Mouse (Mus musculus) mouse embryonic stem cell (cell line): ENCODE results near the gene Slc5a7.

Source experiments
- in situ Hi-C, 2 experiments: fragments of 300-500 bp; cut with MboI; formaldehyde crosslinking; loops; 1 replicate in 1 of 2; 3 replicates in 1 of 2; pipeline ENCODE4 v1.14.3; 2019 to 2020; ENCODE audit warnings: low sequenced_read_pairs in 2 of 2, low pct_unique_long_range_greater_than_20kb in 1 of 2, mixed read lengths in 1 of 2; ENCODE audit not compliant: unreplicated experiment in 1 of 2

Slc5a7 gene

GRCm38 (mm10) chr17:54298934-54299333 lies at the start of gene Slc5a7:
Gene Slc5a7, minus strand, starts transcription at chr17:54299034.
- in situ Hi-C loops: no loop called here

- in situ Hi-C loops: loop anchor here (25.0 kb wide), 1 partner anchor 285 kb away; no protein-coding TSS in a partner anchor
These were observed 48.8 kb upstream of the Slc5a7 start for GRCm38 (mm10) chr17:54347672-54348071.

DNA sequence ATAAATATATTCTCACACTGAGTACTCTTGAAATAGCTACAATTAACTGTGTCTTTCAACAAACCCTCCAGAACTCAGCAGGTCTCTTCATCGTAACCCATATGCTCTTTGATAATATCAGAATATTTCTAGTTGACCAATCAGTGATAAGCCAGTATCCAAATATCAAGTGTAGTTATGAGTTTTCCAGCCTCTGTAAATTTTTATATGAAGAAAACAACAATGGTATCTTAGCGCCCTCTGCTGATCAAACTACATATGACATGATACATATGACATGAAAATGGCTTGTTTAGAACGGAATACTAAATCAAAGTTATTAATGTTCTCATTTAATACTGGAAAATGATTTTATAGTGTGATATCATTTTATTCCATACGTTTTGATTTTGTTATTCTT lies 44.6 kb upstream of the Slc5a7 start:
- in situ Hi-C loops: loop anchor here (25.0 kb wide), 1 partner anchor 281 kb away; no protein-coding TSS in a partner anchor

DNA sequence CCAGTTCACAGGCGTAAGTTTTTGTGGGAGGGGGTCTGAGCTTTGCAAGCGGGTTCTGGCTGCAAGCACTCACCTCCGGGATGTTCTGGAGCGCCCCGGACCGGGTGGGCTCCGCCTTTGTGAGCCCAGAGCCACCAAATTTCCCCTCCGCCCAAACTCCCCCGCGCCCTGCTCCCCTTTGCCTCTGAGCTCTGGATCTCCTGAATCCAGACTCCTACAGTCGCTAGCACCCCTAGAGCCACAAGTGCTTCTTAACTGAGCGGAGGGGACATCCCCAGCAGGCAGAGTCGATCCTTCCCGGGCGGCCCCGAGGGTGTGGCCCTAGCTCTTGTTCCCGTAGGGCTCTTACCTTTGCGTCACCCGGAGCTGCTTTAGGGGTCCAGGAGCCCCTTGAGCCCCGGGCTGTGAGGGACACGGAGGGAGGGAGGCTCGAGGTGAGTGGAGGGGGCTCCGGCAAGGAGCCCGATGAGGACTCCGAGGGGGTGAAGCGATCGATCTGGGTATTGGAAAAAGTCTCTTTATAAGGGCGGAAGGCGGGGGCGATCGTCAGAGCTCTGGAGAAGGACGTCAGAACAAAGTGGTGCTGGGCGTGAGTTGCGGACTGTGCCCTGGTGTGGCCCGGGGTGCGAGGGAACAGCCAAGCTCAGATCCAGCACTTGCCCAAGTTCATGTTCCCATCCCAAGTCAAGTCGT lies 456 bp downstream of the Slc5a7 start:
- in situ Hi-C loops: no loop called here

DNA sequence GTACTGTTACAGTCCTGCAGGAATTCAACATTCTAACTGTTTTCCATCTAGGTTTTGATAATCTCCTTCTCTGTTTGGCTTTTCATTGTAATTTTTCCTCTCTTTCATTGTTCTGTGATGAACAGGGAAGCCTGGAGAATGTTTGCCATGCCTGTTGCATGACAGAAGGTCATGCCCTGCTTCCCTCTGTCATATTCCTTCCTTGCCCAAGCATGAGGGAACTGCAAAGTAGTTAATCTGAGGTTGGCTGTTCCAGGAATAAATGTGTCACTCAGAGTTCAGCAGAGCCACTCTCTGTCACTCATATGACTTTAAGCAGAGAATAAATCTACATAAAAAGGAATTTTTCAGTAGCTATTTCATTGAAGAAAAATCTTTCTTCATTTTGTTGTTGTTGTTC lies 48.1 kb downstream of the Slc5a7 start:
- in situ Hi-C loops: no loop called here

DNA sequence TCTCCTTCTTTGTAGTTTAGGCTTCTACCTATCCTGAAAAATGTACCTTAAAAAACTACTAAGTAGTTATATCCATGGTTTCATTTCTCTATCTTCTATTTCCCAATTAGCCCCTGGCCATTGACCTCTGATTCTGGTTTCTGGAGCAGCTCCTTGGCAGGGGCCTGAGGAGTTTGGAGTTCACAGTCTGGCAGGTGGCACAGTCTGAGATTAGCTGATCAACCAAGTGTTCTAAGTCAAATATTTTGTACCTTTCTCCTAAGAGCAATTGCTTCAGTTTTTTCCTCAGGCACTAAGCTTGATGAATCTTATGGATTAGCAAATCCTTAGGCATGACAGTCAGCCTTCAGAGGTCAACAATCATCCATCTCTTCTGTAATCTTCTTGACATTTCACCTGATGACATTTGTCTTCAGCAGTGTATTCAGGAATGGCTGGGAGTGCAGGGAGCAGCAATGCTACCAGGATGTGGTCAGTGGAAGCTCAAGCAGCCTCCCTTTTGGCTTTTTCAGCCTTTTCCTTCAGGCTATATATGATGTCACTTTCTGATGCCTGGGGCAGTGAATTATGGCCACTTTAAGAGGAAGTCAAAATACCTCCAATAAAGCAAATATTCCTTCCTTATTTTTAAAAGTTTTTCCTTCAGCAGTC lies 55.1 kb downstream of the Slc5a7 start:
- in situ Hi-C loops: no loop called here

- in situ Hi-C loops: no loop called here
These were observed 59.4 kb downstream of the Slc5a7 start for GRCm38 (mm10) chr17:54239435-54239834.
